Mouse (Mus musculus) spleen, adult 10 weeks (tissue): ENCODE results near the gene Sergef. TPM values are rescaled to one million over a fixed set of nuclear protein-coding genes. Genes with fewer than 3 reads are reported as not detected.

Experiments
- polyA plus RNA-seq: library from polyadenylated mRNA; stranded (reverse); fragments of 350-450 nt; fragmentation: Illumina TruSeq; extraction: RNeasy Lipid Tissue Mini Kit (QIAGEN cat#74804); gene quantifications from one replicate; pipeline ENCODE4 v1.2.3, GENCODE M21; 2015; ENCODE audit warnings: low replicate concordance; ENCODE audit not compliant: insufficient read depth

Sergef gene
- 7.7 TPM for polyA plus RNA-seq

GRCm38 (mm10) chr7:46639692-46640031 is at the start of gene Sergef:
Gene Sergef, minus strand, starts transcription at chr7:46639807.

GRCm38 (mm10) chr7:46672160-46672672 is 32.6 kb upstream of the Sergef start, which contains the start of gene Tph1:
Gene Tph1, minus strand, starts transcription at chr7:46672537.

GRCm38 (mm10) chr7:46396231-46396927 is 243.2 kb downstream of the Sergef start, which contains the start of gene Kcnc1:
Gene Kcnc1, plus strand, starts transcription at chr7:46396497.

Other genes starting within 250 kb of the Sergef start
- gene Kcnc1, start 243.3 kb downstream of the Sergef start, polyA plus RNA-seq = 0.79 TPM
- gene Tph1, start 32.7 kb upstream of the Sergef start, polyA plus RNA-seq = 0.19 TPM
- 12.1 TPM for gene Saal1, start 70.9 kb upstream of the Sergef start, polyA plus RNA-seq
- 1.1 TPM for gene Saa3, start 75.9 kb upstream of the Sergef start, polyA plus RNA-seq
- gene Saa4, start 92.8 kb upstream of the Sergef start, polyA plus RNA-seq = not detected
- not detected for gene Saa1, start 103.2 kb upstream of the Sergef start, polyA plus RNA-seq
- gene Saa2, start 112.0 kb upstream of the Sergef start, polyA plus RNA-seq = not detected
- gene Hps5, start 156.3 kb upstream of the Sergef start, polyA plus RNA-seq = 62.5 TPM
- gene Gtf2h1, start 156.3 kb upstream of the Sergef start, polyA plus RNA-seq = 56.3 TPM
- 238 TPM for gene Ldha, start 201.7 kb upstream of the Sergef start, polyA plus RNA-seq
- gene Ldhc, start 221.4 kb upstream of the Sergef start, polyA plus RNA-seq = not detected